Mouse (Mus musculus) layer of hippocampus, postnatal 36 days (tissue): ENCODE measurements around the gene BC051019. TPM values are rescaled to one million over a fixed set of nuclear protein-coding genes. Genes with fewer than 3 reads are reported as not detected.

Experiments
- total RNA-seq, 2 experiments: library from RNA; stranded (reverse); gene quantifications; 2 replicates each; pipeline ENCODE4 v1.2.3; 2021

The BC051019 gene
- total RNA-seq, 2 experiments from 2014 or later: not detected

Other genes with a start within 250 kb of the BC051019 start
- 1 to 10 TPM; 4.9 to 5.2 TPM for gene Trim66, start 215.7 kb downstream of the BC051019 start, total RNA-seq
- 100 to 1,000 TPM; 149 to 161 TPM for gene Rpl27a, start 204.7 kb downstream of the BC051019 start, total RNA-seq
- 10 to 100 TPM; 39.1 to 55.7 TPM for gene St5, start 20.2 kb downstream of the BC051019 start, total RNA-seq
- gene Akip1, start 20.2 kb downstream of the BC051019 start, total RNA-seq: 1 to 10 TPM; 5.6 to 5.9 TPM
- gene Ascl3, start 7.9 kb upstream of the BC051019 start, total RNA-seq: not detected
- gene Tmem9b, start 29.0 kb upstream of the BC051019 start, total RNA-seq: 100 to 1,000 TPM in 1 of 2 experiments, 10 to 100 TPM in 1; 97.9 to 107 TPM
- gene Nrip3, start 58.2 kb upstream of the BC051019 start, total RNA-seq: 100 to 1,000 TPM; 209 to 247 TPM
- gene Scube2, start 141.8 kb upstream of the BC051019 start, total RNA-seq: 1 to 10 TPM; 1.9 to 2.0 TPM
- 100 to 1,000 TPM; 206 to 213 TPM for gene Dennd5a, start 236.6 kb upstream of the BC051019 start, total RNA-seq